Mouse (Mus musculus) liver, embryonic 15.5 days (tissue): ENCODE measurements around the gene Rsbn1. TPM values are rescaled to one million over a fixed set of nuclear protein-coding genes. Genes with fewer than 3 reads are reported as not detected.

Experiments
- ATAC-seq: fragments of 200-750 bp; cut with Nextera tagmentation; 2 replicates; pipeline ENCODE4 v1.8.0; 2017; ENCODE audit warnings: moderate number of reproducible peaks, mild to moderate bottlenecking, moderate library complexity; ENCODE audit not compliant: insufficient read depth
- H3K27ac ChIP-seq: fragments of 300-500 bp; sonication (generic); replicated peaks from 2 replicates; pipeline ENCODE4 v1.5.1; 2015; ENCODE audit warnings: mild to moderate bottlenecking, inconsistent platforms
- H3K27me3 ChIP-seq: fragments of 300-500 bp; sonication (generic); 2 replicates; pipeline ENCODE4 v1.6.1; 2015; ENCODE audit warnings: mild to moderate bottlenecking, inconsistent platforms
- H3K36me3 ChIP-seq: fragments of 300-500 bp; sonication (generic); replicated peaks from 2 replicates; pipeline ENCODE4 v1.6.1; 2015; ENCODE audit warnings: moderate library complexity, mild to moderate bottlenecking, inconsistent platforms
- H3K4me1 ChIP-seq: fragments of 300-500 bp; sonication (generic); replicated peaks from 2 replicates; pipeline ENCODE4 v1.6.1; 2015; ENCODE audit warnings: inconsistent platforms
- H3K4me2 ChIP-seq: fragments of 300-500 bp; sonication (generic); 2 replicates; pipeline ENCODE4 v1.6.1; 2015; ENCODE audit warnings: moderate library complexity, mild to moderate bottlenecking, inconsistent platforms
- H3K4me3 ChIP-seq: fragments of 300-500 bp; sonication (generic); replicated peaks from 2 replicates; pipeline ENCODE4 v1.5.1; 2015; ENCODE audit warnings: mild to moderate bottlenecking, inconsistent platforms
- H3K9ac ChIP-seq: fragments of 300-500 bp; sonication (generic); 2 replicates; pipeline ENCODE4 v1.6.1; 2015; ENCODE audit warnings: moderate library complexity, mild to moderate bottlenecking, inconsistent platforms
- H3K9me3 ChIP-seq: fragments of 300-500 bp; sonication (generic); replicated peaks from 2 replicates; pipeline ENCODE4 v1.6.1; 2016; ENCODE audit warnings: inconsistent platforms
- whole genome bisulfite sequencing: fragments of 180-500 bp; shearing (Covaris S2); methylation state at CpG from one replicate; pipeline ENCODE4 v1.1.7; 2015; ENCODE audit warnings: mixed read lengths; ENCODE audit not compliant: insufficient replicate concordance; 5-methylcytosine and 5-hydroxymethylcytosine counted together
- polyA plus RNA-seq: library from polyadenylated mRNA; unstranded; fragments of >200 nt; fragmentation: Nextera tagmentation; extraction: Ambion mirVana; gene quantifications from 2 replicates; pipeline ENCODE4 v1.2.1, GENCODE M21; 2015

The Rsbn1 gene
- polyA plus RNA-seq, 1 experiment from 2014 or later: 3.8 TPM

DNA sequence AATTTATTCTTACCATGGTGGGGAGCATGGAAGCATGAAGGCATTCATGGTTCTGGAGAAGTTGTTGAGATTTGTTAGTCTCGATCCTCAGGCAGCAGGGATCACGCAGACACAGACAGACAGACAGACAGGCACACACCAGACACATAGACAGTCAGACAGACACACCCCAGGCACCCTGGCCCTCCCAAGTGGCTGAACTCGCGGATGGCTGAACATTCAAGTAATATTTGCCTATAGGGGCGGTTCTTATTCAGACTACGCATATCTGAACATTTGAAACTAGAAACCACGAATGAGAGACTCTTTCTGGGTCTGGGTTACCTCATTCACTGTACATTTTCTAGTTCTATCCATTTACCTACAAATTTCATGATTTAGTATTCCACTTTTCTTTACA lies 34.7 kb downstream of the Rsbn1 start:
- no peaks in the 10 kb centered on the region for H3K27me3 ChIP-seq
- H3K4me1 ChIP-seq: no peaks in the 10 kb centered on the region
- no peak overlapping the region for H3K4me3 ChIP-seq
- H3K27ac ChIP-seq: no peak overlapping the region
- H3K9ac ChIP-seq: no peak overlapping the region
- H3K36me3 ChIP-seq: peaks cover 12% of the 10 kb centered on the region; the same call in 1 of the 2 replicates
- H3K9me3 ChIP-seq: no peaks in the 10 kb centered on the region
- 81% methylated on average over 7 of the region's 7 CpGs for WGBS
- no peak for ATAC-seq
- H3K4me2 ChIP-seq: no peak overlapping the region

- H3K9ac ChIP-seq: no peak overlapping the region
- peaks cover 38% of the 10 kb centered on the region for H3K36me3 ChIP-seq
- ATAC-seq: no peak
- WGBS: 78% methylated on average over 3 of the region's 3 CpGs
- H3K4me1 ChIP-seq: no peaks in the 10 kb centered on the region; the same call in 1 of the 2 replicates
- no peaks in the 10 kb centered on the region for H3K9me3 ChIP-seq
- H3K4me3 ChIP-seq: no peak overlapping the region
- H3K27me3 ChIP-seq: no peaks in the 10 kb centered on the region
- no peak overlapping the region for H3K27ac ChIP-seq
- no peak overlapping the region for H3K4me2 ChIP-seq
These were observed 46.7 kb downstream of the Rsbn1 start for GRCm38 (mm10) chr3:103960622-103961021.

DNA sequence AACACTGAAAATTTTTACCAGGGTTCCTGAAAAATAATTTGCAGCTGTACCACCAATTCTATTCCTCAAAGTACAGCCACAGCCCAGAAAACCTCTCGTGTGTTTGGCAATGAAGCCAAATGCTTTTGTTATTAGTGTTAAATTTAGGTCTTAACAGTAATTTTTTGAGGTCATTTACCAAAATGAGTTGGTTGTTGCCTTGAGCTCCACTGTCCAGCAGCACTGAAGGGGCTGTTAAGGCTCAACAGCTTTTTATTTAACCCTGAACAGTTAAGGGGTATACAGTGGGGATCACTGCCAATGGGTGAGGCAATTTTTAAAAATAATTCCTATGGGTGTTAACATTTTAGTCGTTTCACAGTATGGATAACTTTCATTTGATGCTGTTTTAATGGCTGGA lies 53.3 kb downstream of the Rsbn1 start:
- H3K4me1 ChIP-seq: peaks cover 21% of the 10 kb centered on the region
- no peaks in the 10 kb centered on the region for H3K9me3 ChIP-seq
- 21% methylated on average over 2 of the region's 2 CpGs for WGBS
- no peak for ATAC-seq
- peak overlapping the region; percentile 96 for H3K4me2 ChIP-seq
- H3K27me3 ChIP-seq: no peaks in the 10 kb centered on the region
- H3K36me3 ChIP-seq: peaks cover 21% of the 10 kb centered on the region
- peak overlapping the region; percentile 85; the same call in 1 of the 2 replicates for H3K27ac ChIP-seq
- H3K9ac ChIP-seq: peak overlapping the region; percentile 82
- peak overlapping the region; percentile 84 for H3K4me3 ChIP-seq

- WGBS: under 1% methylated on average over 70 of the region's 70 CpGs
- Histone ChIP-seq H3K36me3 (peaks cover 15% of the 10 kb centered on the region), H3K9ac (peak within 1 kb of the TSS; percentile 82), H3K9me3 (no peaks in the 10 kb centered on the region), H3K27ac (peak within 1 kb of the TSS; percentile 85), H3K4me2 (peak within 1 kb of the TSS; percentile 96), H3K27me3 (no peaks in the 10 kb centered on the region), H3K4me1 (peaks cover 21% of the 10 kb centered on the region), H3K4me3 (peak within 1 kb of the TSS; percentile 84)
- peak; percentile 97 for ATAC-seq
These were observed 54.2 kb downstream of the Rsbn1 start, which contains the start of gene Phtf1 for GRCm38 (mm10) chr3:103967861-103968691. Gene Phtf1, plus strand, starts transcription at chr3:103968110.

DNA sequence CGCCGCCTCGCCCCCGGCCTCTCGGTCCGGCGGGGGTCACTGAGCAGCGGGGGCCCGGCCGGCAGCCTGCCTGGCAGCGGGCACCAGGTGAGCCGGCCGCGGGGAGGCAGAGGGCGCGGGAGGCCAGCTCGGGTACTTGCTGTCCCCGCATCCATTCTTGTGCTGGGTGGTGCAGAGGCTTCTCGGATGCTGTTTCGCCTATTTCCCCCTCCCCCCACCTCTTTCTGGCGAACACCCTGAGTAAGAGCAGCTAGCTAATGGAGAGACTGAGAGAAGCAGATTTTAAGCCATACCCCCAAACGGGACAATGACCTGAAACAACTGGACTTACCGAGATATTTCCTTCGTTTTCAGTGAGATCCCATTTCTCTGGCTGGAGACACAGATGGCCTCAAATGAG lies 54.8 kb downstream of the Rsbn1 start:
- H3K9me3 ChIP-seq: no peaks in the 10 kb centered on the region
- under 1% methylated on average over 24 of the region's 24 CpGs for WGBS
- no peaks in the 10 kb centered on the region for H3K27me3 ChIP-seq
- peaks cover 9% of the 10 kb centered on the region; the same call in 1 of the 2 replicates for H3K36me3 ChIP-seq
- H3K27ac ChIP-seq: peak overlapping the region; percentile 85
- ATAC-seq: no peak
- peak overlapping the region; percentile 84 for H3K4me3 ChIP-seq
- H3K4me1 ChIP-seq: peaks cover 21% of the 10 kb centered on the region
- H3K9ac ChIP-seq: peak overlapping the region; percentile 82
- peak overlapping the region; percentile 96 for H3K4me2 ChIP-seq

GRCm38 (mm10) chr3:103971157-103971556 lies 57.2 kb downstream of the Rsbn1 start:
- Histone ChIP-seq H3K9me3 (no peaks in the 10 kb centered on the region), H3K4me3 (no peak overlapping the region), H3K4me1 (peaks cover 28% of the 10 kb centered on the region), H3K27ac (no peak overlapping the region), H3K36me3 (no peaks in the 10 kb centered on the region), H3K4me2 (no peak overlapping the region), H3K27me3 (no peaks in the 10 kb centered on the region), H3K9ac (no peak overlapping the region)
- WGBS: 79% methylated on average over 2 of the region's 2 CpGs
- ATAC-seq: no peak

GRCm38 (mm10) chr3:103984556-103984955 lies 70.6 kb downstream of the Rsbn1 start:
- Histone ChIP-seq H3K36me3 (peaks cover 11% of the 10 kb centered on the region; the same call in 1 of the 2 replicates), H3K4me1 (no peaks in the 10 kb centered on the region), H3K4me2 (no peak overlapping the region), H3K27ac (no peak overlapping the region), H3K9me3 (no peaks in the 10 kb centered on the region), H3K9ac (no peak overlapping the region), H3K27me3 (no peaks in the 10 kb centered on the region), H3K4me3 (no peak overlapping the region)
- no peak for ATAC-seq
- 75% methylated on average over 4 of the region's 4 CpGs for WGBS

DNA sequence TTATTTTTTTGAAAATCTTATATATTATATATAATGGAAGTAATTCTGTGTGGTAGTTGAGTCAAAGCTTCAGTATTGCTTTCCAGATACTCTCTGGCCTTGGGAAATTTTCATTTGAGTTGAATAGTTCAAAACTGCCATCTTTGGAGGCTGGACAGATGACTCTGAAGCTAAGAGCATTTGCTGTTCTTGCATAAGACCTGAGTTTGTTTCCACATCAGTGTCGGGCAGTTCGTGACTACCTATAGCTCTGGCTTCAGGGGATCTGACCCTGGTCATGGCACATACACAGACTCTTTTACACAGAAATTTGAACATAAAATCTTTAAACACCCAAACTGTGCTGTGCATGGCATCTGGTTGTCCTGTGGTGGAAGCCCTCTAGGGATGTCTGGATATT lies 71.3 kb downstream of the Rsbn1 start:
- Histone ChIP-seq H3K27ac (no peak overlapping the region), H3K9me3 (no peaks in the 10 kb centered on the region), H3K4me2 (no peak overlapping the region), H3K36me3 (peaks cover 11% of the 10 kb centered on the region; the same call in 1 of the 2 replicates), H3K9ac (no peak overlapping the region), H3K4me1 (no peaks in the 10 kb centered on the region), H3K27me3 (no peaks in the 10 kb centered on the region), H3K4me3 (no peak overlapping the region)
- 79% methylated on average over 2 of the region's 2 CpGs for WGBS
- no peak for ATAC-seq

GRCm38 (mm10) chr3:103987831-103988432 lies 74.0 kb downstream of the Rsbn1 start:
- H3K4me3 ChIP-seq: no peak overlapping the region
- no peaks in the 10 kb centered on the region for H3K4me1 ChIP-seq
- H3K36me3 ChIP-seq: peaks cover 27% of the 10 kb centered on the region
- H3K9ac ChIP-seq: no peak overlapping the region
- H3K27me3 ChIP-seq: no peaks in the 10 kb centered on the region
- no peak overlapping the region for H3K4me2 ChIP-seq
- H3K9me3 ChIP-seq: no peaks in the 10 kb centered on the region
- WGBS: 64% methylated on average over 5 of the region's 5 CpGs
- ATAC-seq: no peak
- H3K27ac ChIP-seq: no peak overlapping the region

GRCm38 (mm10) chr3:103989352-103989751 lies 75.4 kb downstream of the Rsbn1 start:
- Histone ChIP-seq H3K27me3 (no peaks in the 10 kb centered on the region), H3K27ac (no peak overlapping the region), H3K4me1 (no peaks in the 10 kb centered on the region), H3K9me3 (no peaks in the 10 kb centered on the region), H3K4me2 (no peak overlapping the region), H3K4me3 (no peak overlapping the region), H3K36me3 (peaks cover 30% of the 10 kb centered on the region), H3K9ac (no peak overlapping the region)
- WGBS: 59% methylated on average over 4 of the region's 4 CpGs
- no peak for ATAC-seq

DNA sequence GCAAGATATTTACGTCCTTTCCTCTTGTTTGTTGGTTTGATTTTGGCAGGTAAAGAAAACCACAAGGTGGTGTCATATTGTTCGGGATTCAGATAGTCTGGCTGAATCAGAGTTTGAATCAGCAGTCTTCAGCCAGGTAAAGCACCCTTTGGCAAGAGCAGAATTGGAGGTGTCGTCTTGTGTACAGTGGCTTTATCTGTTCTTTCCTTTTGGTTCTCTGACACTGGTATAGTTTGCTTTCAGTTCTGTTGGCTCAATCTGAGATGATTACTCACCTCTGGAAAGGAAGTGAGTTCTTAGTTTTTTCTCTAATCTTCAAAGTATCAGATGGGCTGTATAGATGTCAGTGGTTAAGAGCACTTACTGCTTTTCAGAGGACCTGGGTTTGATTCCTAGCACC lies 77.4 kb downstream of the Rsbn1 start:
- ATAC-seq: no peak
- no peak overlapping the region for H3K27ac ChIP-seq
- no peaks in the 10 kb centered on the region for H3K27me3 ChIP-seq
- no peaks in the 10 kb centered on the region for H3K4me1 ChIP-seq
- H3K9me3 ChIP-seq: no peaks in the 10 kb centered on the region
- no peak overlapping the region for H3K9ac ChIP-seq
- 78% methylated on average over 3 of the region's 3 CpGs for WGBS
- no peak overlapping the region for H3K4me3 ChIP-seq
- H3K4me2 ChIP-seq: no peak overlapping the region
- H3K36me3 ChIP-seq: peaks cover 30% of the 10 kb centered on the region
